Mouse (Mus musculus) intestine, postnatal 0 days (tissue): ENCODE results near the gene Unc79. TPM values are rescaled to one million over a fixed set of nuclear protein-coding genes. Genes with fewer than 3 reads are reported as not detected.

Source experiments
- ATAC-seq: fragments of 200-750 bp; cut with Nextera tagmentation; 2 replicates; pipeline ENCODE4 v1.8.0; 2017; ENCODE audit warnings: mild to moderate bottlenecking, moderate TSS enrichment, moderate library complexity
- H3K27ac ChIP-seq: fragments of 300-500 bp; sonication (generic); 2 replicates; pipeline ENCODE4 v1.5.1; 2014; ENCODE audit warnings: mild to moderate bottlenecking, low read depth, low read length, moderate library complexity
- H3K27me3 ChIP-seq: fragments of 300-500 bp; sonication (generic); replicated peaks from 2 replicates; pipeline ENCODE4 v1.6.1; 2014; ENCODE audit warnings: low read length, mixed read lengths; ENCODE audit not compliant: control insufficient read depth, insufficient read depth
- H3K36me3 ChIP-seq: fragments of 300-500 bp; sonication (generic); 2 replicates; pipeline ENCODE4 v1.6.1; 2014; ENCODE audit warnings: mild to moderate bottlenecking, moderate library complexity; ENCODE audit not compliant: control insufficient read depth, insufficient read depth
- H3K4me1 ChIP-seq: fragments of 300-500 bp; sonication (generic); replicated peaks from 2 replicates; pipeline ENCODE4 v1.6.1; 2014; ENCODE audit warnings: antibody characterized with exemption, low read length, mixed read lengths; ENCODE audit not compliant: control insufficient read depth, insufficient read depth
- H3K4me2 ChIP-seq: fragments of 300-500 bp; sonication (generic); replicated peaks from 2 replicates; pipeline ENCODE4 v1.6.1; 2014; ENCODE audit warnings: low read depth, mild to moderate bottlenecking, moderate library complexity
- H3K4me3 ChIP-seq: fragments of 300-500 bp; sonication (generic); 2 replicates; pipeline ENCODE4 v1.5.1; 2014; ENCODE audit warnings: low read depth, low read length
- H3K9ac ChIP-seq: fragments of 300-500 bp; sonication (generic); 2 replicates; pipeline ENCODE4 v1.6.1; 2014; ENCODE audit warnings: mild to moderate bottlenecking, low read depth, low read length
- H3K9me3 ChIP-seq: fragments of 300-500 bp; sonication (generic); 2 replicates; pipeline ENCODE4 v1.6.1; 2016; ENCODE audit warnings: mixed run types; ENCODE audit not compliant: control insufficient read depth
- CTCF ChIP-seq: sonication (generic); IDR thresholded peaks from 2 replicates; pipeline ENCODE4 v1.5.1; 2016; ENCODE audit warnings: low read depth, mild to moderate bottlenecking, control low read depth, antibody characterized with exemption, moderate library complexity
- WGBS: fragments of 180-500 bp; shearing (Covaris S2); extraction: QIAGEN DNeasy Blood & Tissue Kit; methylation state at CpG from one replicate; pipeline ENCODE4 v1.1.7; 2014; 5-methylcytosine and 5-hydroxymethylcytosine counted together
- microRNA-seq: library from miRNA; unstranded; fragments of <30 nt; microRNA quantifications from one replicate; pipeline ENCODE4, GENCODE M21; 2016
- polyA plus RNA-seq: library from polyadenylated mRNA; unstranded; fragments of >200 nt; fragmentation: Nextera tagmentation; extraction: Ambion mirVana; gene quantifications from 2 replicates; pipeline ENCODE4 v1.2.1, GENCODE M21; 2015

Gene Unc79
- polyA plus RNA-seq, 1 experiment from 2014 or later: 0.10 TPM

- Histone ChIP-seq H3K27me3 (no peaks in the 10 kb centered on the region), H3K9me3 (no peaks in the 10 kb centered on the region), H3K4me2 (no peak overlapping the region), H3K27ac (no peak overlapping the region), H3K36me3 (no peaks in the 10 kb centered on the region), H3K4me1 (no peaks in the 10 kb centered on the region), H3K4me3 (no peak overlapping the region), H3K9ac (no peak overlapping the region)
- WGBS: 70% methylated on average over 4 of the region's 4 CpGs
- no peak for TF ChIP-seq CTCF
- ATAC-seq: no peak
These were observed 280.4 kb downstream of the Unc79 start for GRCm38 (mm10) chr12:103229058-103229457.

Small RNA genes lying within 50 kb of the gene (microRNA-seq; reads per million reads assigned to microRNA genes)
- gene Gm44324: not detected

Other genes with a start within 250 kb of the Unc79 start
- gene Itpk1, start 243.9 kb upstream of the Unc79 start, polyA plus RNA-seq: 56.3 and 57.4 TPM in 2 replicates
- gene Moap1, start 205.2 kb upstream of the Unc79 start, polyA plus RNA-seq: 10.8 and 12.2 TPM in 2 replicates
- 22.7 and 23.6 TPM in 2 replicates for gene Tmem251, start 205.1 kb upstream of the Unc79 start, polyA plus RNA-seq
- not detected in 2 replicates for gene Gm28051, start 191.1 kb upstream of the Unc79 start, polyA plus RNA-seq
- gene Gon7, start 191.1 kb upstream of the Unc79 start, polyA plus RNA-seq: 16.5 and 17.0 TPM in 2 replicates
- 16.3 and 16.5 TPM in 2 replicates for gene Ubr7, start 190.9 kb upstream of the Unc79 start, polyA plus RNA-seq
- 13.1 TPM in 2 replicates for gene Gm20604, start 190.2 kb upstream of the Unc79 start, polyA plus RNA-seq
- gene Btbd7, start 70.4 kb upstream of the Unc79 start, polyA plus RNA-seq: 7.8 and 8.8 TPM in 2 replicates
- not detected in 2 replicates for gene Cox8c, start 49.5 kb upstream of the Unc79 start, polyA plus RNA-seq